Mouse (Mus musculus) MEL (cell line): ENCODE results near the gene Comp.

ENCODE experiments used
- CTCF ChIP-seq, 3 experiments: IDR thresholded peaks in 2 of 3; conservative IDR thresholded peaks in 1 of 3; 2 replicates each; pipeline ENCODE4 v1.5.1; 2011 to 2012; ENCODE audit warnings: low read length in 3 of 3, low read depth in 2 of 3, mild to moderate bottlenecking in 2 of 3, improper control_type of control experiment in 1 of 3, inconsistent platforms in 1 of 3, mixed read lengths in 1 of 3, moderate library complexity in 1 of 3; ENCODE audit not compliant: control insufficient read depth in 1 of 3, insufficient read depth in 1 of 3, poor library complexity in 1 of 3, severe bottlenecking in 1 of 3
- MYC ChIP-seq: IDR thresholded peaks from 2 replicates; pipeline ENCODE4 v1.6.1; 2011; ENCODE audit warnings: low read depth, mild to moderate bottlenecking, low read length, improper control_type of control experiment, moderate library complexity

DNA sequence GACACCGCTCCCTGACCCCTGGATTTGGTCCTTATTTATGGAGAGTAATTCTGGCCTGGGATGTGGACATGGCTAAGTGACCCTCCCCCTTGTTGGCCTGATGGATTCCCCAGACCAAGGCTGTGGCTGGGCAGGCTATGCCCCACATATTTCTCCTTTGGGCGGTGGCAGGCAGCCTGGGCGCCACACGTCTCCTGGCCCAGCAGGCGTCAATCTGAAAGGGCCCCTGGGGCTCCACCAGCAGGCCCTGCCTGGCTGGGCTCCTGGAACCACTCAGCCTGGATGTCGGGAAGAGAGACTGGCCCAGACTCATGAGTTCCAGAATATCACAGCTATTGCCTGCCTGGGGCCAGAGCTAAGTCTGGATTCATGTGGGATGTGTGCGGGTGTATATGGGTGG is 2.9 kb upstream of the Comp start:
- TF ChIP-seq CTCF (IDR thresholded peaks at IDR 0.05 in 2 of 3, conservative IDR thresholded peaks at IDR 0.05 in 1 of 3; ENCODE audit: control insufficient read depth in 1 of 3, insufficient read depth in 1 of 3, low read depth in 2 of 3, low read length in 3 of 3, poor library complexity in 1 of 3, severe bottlenecking in 1 of 3) (no peak), MYC (no peak)
